In genomic region chr3:51796838-51797237, GRCm38 (mm10) we compare ENCODE assay signal across 8 mouse cellular contexts.
DNase-seq lines count a peak whose midpoint lies in the region; ATAC-seq and TF ChIP-seq lines count a peak whose summit lies in the region.

No protein-coding gene starts in this region.

- H3K36me3 ChIP-seq in hindbrain, embryonic 10.5 days, result no peaks in the 10 kb centered on the region
- H3K36me3 ChIP-seq in limb, embryonic 14.5 days (ENCODE audit: control insufficient read depth, insufficient read depth, low read length), result no peaks in the 10 kb centered on the region

- peak overlapping the region; percentile 15; the same call in 1 of the 2 replicates for H3K4me2 ChIP-seq in limb, embryonic 14.5 days (replicated peaks; ENCODE audit: low read depth, low read length, severe bottlenecking)

- H3K4me3 ChIP-seq in hindbrain, embryonic 10.5 days, result 0 out of 2 replicates have a peak overlapping the region, but pooled peaks have one; percentile 2
- H3K4me3 ChIP-seq in limb, embryonic 14.5 days (replicated peaks; ENCODE audit: low read length), result no peak overlapping the region

- peaks cover 68% of the 10 kb centered on the region for H3K4me1 ChIP-seq in hindbrain, embryonic 10.5 days (replicated peaks)
- H3K4me1 ChIP-seq in limb, embryonic 14.5 days (ENCODE audit: control insufficient read depth, insufficient read depth, low read length), result peaks cover 5% of the 10 kb centered on the region; the same call in 1 of the 2 replicates

- peak; percentile 6 for DNase-seq in A20 (ENCODE audit: low read depth, low spot score)
- DNase-seq in cerebellum, adult 8-10 months, result peak; percentile 39
- no peak for DNase-seq in hindbrain, embryonic 10.5 days (ENCODE audit: low spot score)
- DNase-seq in limb, embryonic 14.5 days (ENCODE audit: low spot score), result no peak
- peak; percentile 73 for DNase-seq in retina, postnatal 1 day
- no peak for DNase-seq in gastrocnemius, postnatal 10 days
- DNase-seq in ovary, postnatal 36 days (ENCODE audit: low spot score), result no peak

- H3K27me3 ChIP-seq in hindbrain, embryonic 10.5 days (ENCODE audit: insufficient read depth, poor library complexity, severe bottlenecking), result peaks cover 17% of the 10 kb centered on the region
- no peaks in the 10 kb centered on the region for H3K27me3 ChIP-seq in limb, embryonic 14.5 days (ENCODE audit: control insufficient read depth, insufficient read depth, low read length)

- no peak overlapping the region for H3K9ac ChIP-seq in limb, embryonic 14.5 days (ENCODE audit: low read depth, low read length, severe bottlenecking)

- H3K9me3 ChIP-seq in hindbrain, embryonic 10.5 days, result no peaks in the 10 kb centered on the region
- H3K9me3 ChIP-seq in limb, embryonic 14.5 days (ENCODE audit: control insufficient read depth, low read length), result no peaks in the 10 kb centered on the region

- H3K27ac ChIP-seq in hindbrain, embryonic 10.5 days, result peak overlapping the region; percentile 9
- H3K27ac ChIP-seq in limb, embryonic 14.5 days (replicated peaks; ENCODE audit: low read depth, low read length), result no peak overlapping the region

- WGBS in hindbrain, embryonic 10.5 days, result 49% methylated on average over 6 of the region's 6 CpGs
- WGBS in limb, embryonic 14.5 days, result 63% methylated on average over 6 of the region's 6 CpGs

- ATAC-seq in limb, embryonic 14.5 days (ENCODE audit: low FRiP score, low read depth), result no peak
- no peak for ATAC-seq in megakaryocyte-erythroid progenitor cell, adult 5-6 weeks (replicated peaks; ENCODE audit: low FRiP score, low TSS enrichment, poor library complexity, severe bottlenecking)

- no peak for TF ChIP-seq POLR2A in limb, embryonic 14.5 days (IDR thresholded peaks at IDR 0.05; ENCODE audit: borderline replicate concordance, extremely low read depth, insufficient read depth, insufficient read length)

Comparison
In these comparisons a context has a peak if more than half of its experiments do, and no peak if none do; other contexts are left out.
1. DNase-seq: peak in A20 (single experiment), cerebellum, adult 8-10 months (single experiment) and retina, postnatal 1 day (single experiment); none in hindbrain, embryonic 10.5 days (single experiment), limb, embryonic 14.5 days (single experiment), gastrocnemius, postnatal 10 days (single experiment) and ovary, postnatal 36 days (single experiment).